Mouse (Mus musculus) ovary, postnatal 14 days (tissue): Measurements from ENCODE around the gene Cfap97.
A peak's percentile ranks its signal among the peaks of the same experiment; 100 is the strongest.
"Not testable (repeated sequence)": the region's sequence is repeated elsewhere in the genome, so short reads cannot be mapped to it uniquely, and the experiment has no call there.

ENCODE experiments used
- DNase-seq: peaks from one replicate; pipeline ENCODE4 v3.0.0; 2022; ENCODE audit warnings: low spot score

Cfap97 gene

DNA sequence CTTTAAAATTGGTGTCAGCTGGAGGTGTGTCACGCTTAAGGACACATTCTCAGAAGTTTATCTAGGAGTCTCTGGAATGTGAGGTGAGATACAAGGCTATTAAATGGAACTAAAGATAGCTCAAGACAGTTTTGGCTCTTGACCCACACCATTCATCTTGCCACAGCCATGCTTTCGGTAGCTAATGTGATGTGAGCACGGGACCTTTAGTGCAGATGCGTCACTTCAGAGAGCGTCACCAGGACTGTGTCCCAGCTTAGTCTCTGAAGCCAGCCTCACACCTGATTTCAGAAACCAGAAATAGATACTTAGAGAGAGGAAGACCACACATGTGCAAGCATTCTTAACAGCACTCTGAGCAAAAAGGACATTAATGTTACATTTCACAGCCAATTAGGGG lies 75.1 kb downstream of the Cfap97 start:
- DNase-seq: no peak

DNA sequence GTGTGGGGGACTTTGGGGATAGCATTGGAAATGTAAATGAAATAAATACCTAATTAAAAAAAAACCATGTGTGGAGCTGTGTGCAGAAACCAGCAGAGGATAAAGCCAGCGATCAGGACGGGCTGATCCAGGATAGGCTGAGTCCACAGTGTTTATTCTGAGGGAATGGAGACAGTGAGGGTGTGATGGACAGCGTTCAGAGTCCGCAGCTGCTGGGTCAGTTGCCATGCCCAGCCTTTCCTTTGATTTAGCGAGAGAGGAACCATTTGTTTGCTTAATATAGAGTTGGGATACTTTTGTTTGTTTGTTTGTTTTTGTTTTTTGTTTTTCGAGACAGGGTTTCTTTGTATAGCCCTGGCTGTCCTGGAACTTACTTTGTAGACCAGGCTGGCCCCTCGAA lies 80.4 kb downstream of the Cfap97 start:
- not testable (repeated sequence) for DNase-seq

DNA sequence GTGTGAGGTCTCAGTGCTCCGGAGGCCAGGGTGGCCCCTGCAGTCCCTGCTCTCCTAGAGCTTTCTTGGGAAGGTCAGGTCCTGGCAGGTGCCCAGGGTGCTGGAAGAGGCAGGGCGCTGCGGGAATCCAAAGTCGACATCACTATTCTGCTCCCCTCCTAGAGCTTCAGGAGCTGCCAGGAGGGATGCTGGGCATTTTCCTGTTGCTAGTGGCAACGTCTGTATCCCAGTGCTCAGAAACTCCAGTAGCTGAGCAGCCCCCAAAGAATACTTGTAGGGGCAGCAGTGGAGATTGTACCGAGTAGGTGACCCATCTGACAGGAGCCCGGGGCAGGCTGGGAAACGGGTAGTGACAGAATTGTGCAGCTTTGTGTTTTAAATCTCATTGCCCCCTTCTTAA lies 81.2 kb downstream of the Cfap97 start:
- DNase-seq: no peak

DNA sequence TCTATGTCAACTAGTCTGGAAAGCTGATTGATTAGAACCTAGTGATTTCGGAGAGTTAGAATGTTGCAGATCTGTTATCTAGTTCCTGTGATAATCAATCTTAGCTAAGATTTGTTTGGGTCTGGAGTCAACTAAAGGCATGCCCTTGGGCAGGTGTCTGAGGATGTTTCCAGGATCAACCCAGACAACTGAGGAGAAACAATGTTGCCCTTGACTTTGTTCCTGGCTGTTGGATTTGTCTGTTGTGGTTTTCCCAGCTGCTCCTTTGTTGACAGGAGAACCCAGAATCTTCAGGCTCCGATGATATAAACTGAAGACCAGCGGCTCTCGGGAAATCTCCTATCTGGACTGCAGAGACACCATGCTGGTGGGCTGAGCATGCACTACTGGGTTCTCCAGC lies 83.2 kb downstream of the Cfap97 start:
- DNase-seq: no peak

DNA sequence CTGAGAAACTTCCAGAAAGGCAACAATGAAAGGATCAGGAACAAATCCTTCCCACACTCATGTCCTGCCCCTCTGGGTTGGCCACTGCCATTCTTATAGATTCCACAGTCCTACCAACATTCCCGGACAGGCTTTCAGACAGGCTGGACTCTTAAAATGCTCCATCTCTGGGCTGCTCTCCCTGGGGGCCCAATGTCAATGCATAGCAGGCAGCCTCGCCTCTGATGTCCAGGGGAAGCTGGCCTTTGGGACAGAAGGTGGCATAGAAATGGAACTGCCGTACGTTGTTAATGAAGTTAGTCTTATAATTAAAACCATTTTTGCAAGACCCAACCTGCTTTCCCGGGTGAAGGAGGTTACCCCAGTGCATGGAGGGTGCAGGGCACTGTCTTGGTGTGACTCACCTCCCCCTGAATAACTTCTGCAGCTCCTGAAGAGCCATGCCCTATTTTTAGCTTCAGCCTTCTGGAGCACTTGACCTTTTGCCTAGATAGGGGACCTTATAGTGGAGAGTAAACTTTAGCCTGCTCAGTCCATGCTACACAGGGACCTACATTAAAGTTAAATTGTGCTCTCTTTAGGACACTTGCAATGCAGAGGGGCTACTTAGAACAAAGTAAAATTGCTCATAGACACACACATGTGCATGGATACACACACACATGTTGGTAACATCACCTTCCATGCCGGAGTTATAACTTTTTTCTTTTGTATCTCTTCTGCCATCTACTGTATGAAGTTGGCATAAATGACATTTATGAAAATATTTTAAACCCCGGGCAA lies 85.1 kb downstream of the Cfap97 start:
- no peak for DNase-seq

DNA sequence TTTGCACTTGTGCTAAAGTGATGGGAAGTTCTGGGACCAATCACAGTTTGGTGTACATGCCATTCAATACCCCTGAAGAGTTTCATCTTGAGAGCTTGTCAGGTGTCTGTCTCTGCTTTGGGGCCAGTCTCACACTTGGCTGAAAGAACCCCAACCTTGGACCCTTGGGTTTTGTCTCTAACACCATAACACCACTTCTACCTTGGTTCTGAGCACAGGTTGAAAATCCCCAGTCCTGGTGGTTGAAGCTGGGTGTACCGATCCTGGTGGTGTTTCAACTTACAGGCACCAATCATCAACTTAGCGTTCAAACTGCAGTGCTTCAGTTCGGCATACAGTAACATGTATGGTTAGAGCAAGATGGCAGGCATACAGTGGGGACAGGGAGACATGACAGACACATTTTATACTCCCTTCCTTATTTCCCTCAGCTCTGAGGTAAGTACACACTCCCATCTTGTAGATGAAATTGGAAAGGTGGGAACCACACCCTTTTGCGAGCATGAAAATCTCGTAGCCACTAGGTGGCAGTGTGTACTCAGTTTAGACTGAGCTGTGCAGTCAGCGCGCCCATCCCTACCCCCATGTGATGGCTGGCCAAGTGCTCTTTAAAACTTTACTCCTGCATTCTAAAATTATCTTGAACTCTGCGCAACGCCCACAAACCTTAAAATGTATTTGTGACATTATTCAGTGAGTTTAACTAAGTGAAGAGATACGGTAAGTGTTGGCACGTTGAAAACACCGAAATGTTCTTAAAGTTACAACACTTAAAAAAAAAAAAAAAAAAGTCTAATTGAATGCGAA lies 90.2 kb downstream of the Cfap97 start:
- peak; percentile 70 for DNase-seq

DNA sequence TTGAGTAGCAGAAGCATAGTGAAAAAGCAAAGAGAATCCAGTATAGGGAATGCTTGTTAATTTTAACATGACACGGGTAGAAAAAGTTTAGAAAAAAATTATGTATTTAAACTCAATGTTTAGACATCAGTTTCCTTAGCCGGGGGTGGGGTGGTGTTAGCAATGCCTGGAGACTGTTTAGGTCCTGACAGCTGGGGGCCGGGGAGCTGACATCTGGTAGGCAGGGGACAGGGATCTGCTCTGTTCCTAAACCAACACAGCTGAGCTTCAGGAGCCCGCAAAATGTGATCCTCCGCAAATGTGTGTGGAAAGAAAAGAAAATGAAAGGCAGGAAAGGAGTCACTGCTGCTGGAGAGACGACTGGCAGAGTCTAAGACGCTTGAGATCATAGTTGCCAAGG lies 91.4 kb downstream of the Cfap97 start:
- DNase-seq: no peak
